Mouse (Mus musculus): ENCODE data around the gene A430005L14Rik. TPM values are rescaled to one million over a fixed set of nuclear protein-coding genes. Genes with fewer than 3 reads are reported as not detected.
"Not testable (repeated sequence)": the region's sequence is repeated elsewhere in the genome, so short reads cannot be mapped to it uniquely, and the experiment has no call there.

The A430005L14Rik gene
- polyA plus RNA-seq, 1 experiment, result 42.6 TPM

DNA sequence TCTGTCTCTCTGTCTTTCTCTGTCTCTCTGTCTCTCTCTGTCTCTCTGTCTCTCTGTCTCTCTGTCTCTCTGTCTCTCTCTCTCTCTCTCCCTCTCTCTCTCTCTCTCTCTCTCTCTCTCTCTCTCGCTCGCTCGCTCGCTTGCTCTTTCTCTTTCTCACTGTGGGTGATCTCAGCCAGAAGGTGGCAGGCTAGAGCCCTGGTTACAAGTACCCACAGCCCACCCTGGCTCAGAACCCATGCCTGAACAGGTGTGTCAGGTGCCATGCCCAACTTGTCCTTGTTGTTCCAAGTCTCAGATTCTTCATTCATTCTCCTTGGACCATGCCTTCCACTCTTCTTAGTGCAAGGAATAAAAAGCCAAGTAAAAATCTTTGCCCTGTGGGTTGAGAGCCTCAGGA is 34.9 kb upstream of the A430005L14Rik start:
- not testable (repeated sequence) for H3K9ac ChIP-seq (ENCODE audit: low read depth, poor library complexity, severe bottlenecking); H3K9me3 ChIP-seq (replicated peaks; ENCODE audit: control insufficient read depth, insufficient read depth, low read length, poor library complexity, severe bottlenecking); H3K27me3 ChIP-seq (ENCODE audit: control insufficient read depth, insufficient read depth, low read length, poor library complexity, severe bottlenecking); H3K4me3 ChIP-seq (ENCODE audit: low read depth, low read length); H3K36me3 ChIP-seq (ENCODE audit: control insufficient read depth, insufficient read depth, low read length, poor library complexity, severe bottlenecking); H3K27ac ChIP-seq (ENCODE audit: insufficient read depth, low read length); H3K4me1 ChIP-seq (ENCODE audit: control insufficient read depth, insufficient read depth, low read length)
- TF ChIP-seq CTCF (IDR thresholded peaks at IDR 0.05; ENCODE audit: low read depth, low read length), result peak; percentile 39

DNA sequence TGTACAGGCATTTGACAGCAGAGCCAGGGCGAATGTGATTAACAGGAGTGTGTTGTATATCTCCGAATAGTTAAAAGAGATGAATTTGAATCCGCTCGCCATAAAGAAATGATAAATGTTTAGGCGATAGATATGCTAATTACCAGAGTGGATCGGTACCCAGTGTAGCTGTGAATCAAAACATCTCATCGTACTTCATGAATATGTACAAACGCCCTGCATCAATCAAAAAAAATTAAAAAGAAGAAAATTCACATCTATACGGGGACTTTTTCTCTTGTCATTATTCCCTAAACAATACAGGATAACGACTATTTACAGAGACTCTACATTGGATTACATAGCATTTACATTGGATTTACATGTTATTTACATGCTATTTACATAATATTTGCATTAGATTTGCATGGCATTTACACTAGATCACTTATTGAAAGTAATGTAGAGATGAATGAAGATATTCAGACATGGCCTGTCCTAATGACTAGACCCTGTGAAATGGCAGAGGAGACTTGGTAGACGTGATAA is 28.2 kb upstream of the A430005L14Rik start:
- Histone ChIP-seq H3K36me3 (ENCODE audit: control insufficient read depth, insufficient read depth, low read length, poor library complexity, severe bottlenecking) (no peaks in the 10 kb centered on the region), H3K9ac (ENCODE audit: low read depth, poor library complexity, severe bottlenecking) (no peak overlapping the region), H3K4me3 (ENCODE audit: low read depth, low read length) (no peak overlapping the region), H3K27ac (ENCODE audit: insufficient read depth, low read length) (no peak overlapping the region), H3K27me3 (ENCODE audit: control insufficient read depth, insufficient read depth, low read length, poor library complexity, severe bottlenecking) (no peaks in the 10 kb centered on the region; the same call in 1 of the 2 replicates), H3K9me3 (replicated peaks; ENCODE audit: control insufficient read depth, insufficient read depth, low read length, poor library complexity, severe bottlenecking) (no peaks in the 10 kb centered on the region), H3K4me1 (ENCODE audit: control insufficient read depth, insufficient read depth, low read length) (no peaks in the 10 kb centered on the region)
- TF ChIP-seq CTCF (IDR thresholded peaks at IDR 0.05; ENCODE audit: low read depth, low read length) (no peak), EP300 (IDR thresholded peaks at IDR 0.05; ENCODE audit: insufficient read depth, low read depth, low read length) (no peak), POLR2A (IDR thresholded peaks at IDR 0.05; ENCODE audit: insufficient read depth, low read length) (no peak)

DNA sequence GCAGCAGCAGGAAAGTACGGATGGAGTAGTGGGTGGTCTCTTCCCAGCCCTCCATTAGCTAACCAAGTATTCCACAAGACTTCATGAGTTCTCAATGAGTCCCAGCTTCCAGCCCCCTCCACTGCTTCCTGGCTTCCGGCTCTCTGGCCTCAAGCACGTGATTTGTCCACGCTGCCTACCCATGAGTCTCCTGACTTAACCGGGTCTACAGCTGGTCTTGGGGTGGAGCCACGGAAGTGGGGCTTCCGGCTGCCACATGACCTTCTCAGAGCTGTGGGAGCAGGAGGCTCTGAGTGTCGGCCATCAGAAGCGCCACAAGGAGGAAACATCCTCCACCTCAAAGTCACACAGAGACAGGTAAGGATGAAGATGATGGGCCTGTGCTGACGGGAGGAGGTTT is 27.6 kb upstream of the A430005L14Rik start:
- H3K27ac ChIP-seq (ENCODE audit: insufficient read depth, low read length), result no peak overlapping the region
- no peak for TF ChIP-seq EP300 (IDR thresholded peaks at IDR 0.05; ENCODE audit: insufficient read depth, low read depth, low read length)
- TF ChIP-seq POLR2A (IDR thresholded peaks at IDR 0.05; ENCODE audit: insufficient read depth, low read length), result no peak
- TF ChIP-seq CTCF (IDR thresholded peaks at IDR 0.05; ENCODE audit: low read depth, low read length), result no peak
- no peak overlapping the region for H3K9ac ChIP-seq (ENCODE audit: low read depth, poor library complexity, severe bottlenecking)
- H3K9me3 ChIP-seq (replicated peaks; ENCODE audit: control insufficient read depth, insufficient read depth, low read length, poor library complexity, severe bottlenecking), result no peaks in the 10 kb centered on the region
- H3K4me3 ChIP-seq (ENCODE audit: low read depth, low read length), result no peak overlapping the region
- H3K4me1 ChIP-seq (ENCODE audit: control insufficient read depth, insufficient read depth, low read length), result no peaks in the 10 kb centered on the region
- H3K36me3 ChIP-seq (ENCODE audit: control insufficient read depth, insufficient read depth, low read length, poor library complexity, severe bottlenecking), result no peaks in the 10 kb centered on the region
- no peaks in the 10 kb centered on the region; the same call in 1 of the 2 replicates for H3K27me3 ChIP-seq (ENCODE audit: control insufficient read depth, insufficient read depth, low read length, poor library complexity, severe bottlenecking)

DNA sequence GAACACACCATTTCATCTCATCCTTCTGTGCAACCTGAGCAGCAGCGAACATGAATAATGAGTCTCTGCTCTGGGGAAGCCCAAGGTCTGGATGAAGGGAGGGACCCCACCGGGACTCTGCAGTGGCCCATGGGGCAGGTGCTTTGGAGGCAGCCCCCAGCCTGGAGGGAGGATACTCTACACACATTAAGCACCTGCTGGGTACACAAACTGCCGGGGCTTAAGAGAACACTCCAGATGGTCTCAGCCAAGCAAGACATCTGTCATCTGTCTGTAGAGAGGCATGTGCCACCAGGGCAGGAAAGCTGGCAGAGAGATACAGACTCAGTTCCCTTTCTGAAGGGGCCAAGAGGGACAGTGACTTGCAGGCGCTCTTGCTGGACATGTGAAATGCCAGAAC is 27.1 kb upstream of the A430005L14Rik start:
- Histone ChIP-seq H3K4me3 (ENCODE audit: low read depth, low read length) (no peak overlapping the region), H3K36me3 (ENCODE audit: control insufficient read depth, insufficient read depth, low read length, poor library complexity, severe bottlenecking) (no peaks in the 10 kb centered on the region), H3K4me1 (ENCODE audit: control insufficient read depth, insufficient read depth, low read length) (no peaks in the 10 kb centered on the region), H3K9ac (ENCODE audit: low read depth, poor library complexity, severe bottlenecking) (no peak overlapping the region), H3K27me3 (ENCODE audit: control insufficient read depth, insufficient read depth, low read length, poor library complexity, severe bottlenecking) (no peaks in the 10 kb centered on the region; the same call in 1 of the 2 replicates), H3K27ac (ENCODE audit: insufficient read depth, low read length) (no peak overlapping the region), H3K9me3 (replicated peaks; ENCODE audit: control insufficient read depth, insufficient read depth, low read length, poor library complexity, severe bottlenecking) (no peaks in the 10 kb centered on the region)
- TF ChIP-seq CTCF (IDR thresholded peaks at IDR 0.05; ENCODE audit: low read depth, low read length) (no peak), EP300 (IDR thresholded peaks at IDR 0.05; ENCODE audit: insufficient read depth, low read depth, low read length) (no peak), POLR2A (IDR thresholded peaks at IDR 0.05; ENCODE audit: insufficient read depth, low read length) (no peak)

DNA sequence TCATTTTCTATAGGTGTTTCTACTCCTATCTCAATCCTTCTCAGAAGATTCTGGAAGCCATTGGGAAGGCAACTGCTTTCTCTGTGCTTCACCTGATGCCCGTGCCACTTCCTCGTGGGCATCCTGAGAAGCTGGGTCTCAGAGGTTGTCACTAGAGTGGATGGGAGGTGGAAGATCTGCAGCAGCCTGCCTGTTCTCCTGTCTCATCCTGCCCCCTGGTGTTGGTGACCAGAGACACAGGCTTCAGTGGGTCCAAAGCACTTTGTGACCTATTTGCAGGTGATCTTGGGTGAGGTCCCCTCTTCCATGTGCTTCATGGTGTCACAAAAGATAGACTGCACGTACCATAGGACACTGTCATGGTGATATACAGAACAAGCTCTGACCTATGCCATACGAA is 13.8 kb upstream of the A430005L14Rik start:
- Histone ChIP-seq H3K9ac (ENCODE audit: low read depth, poor library complexity, severe bottlenecking) (no peak overlapping the region), H3K27me3 (ENCODE audit: control insufficient read depth, insufficient read depth, low read length, poor library complexity, severe bottlenecking) (no peaks in the 10 kb centered on the region), H3K27ac (ENCODE audit: insufficient read depth, low read length) (no peak overlapping the region), H3K4me3 (ENCODE audit: low read depth, low read length) (no peak overlapping the region), H3K36me3 (ENCODE audit: control insufficient read depth, insufficient read depth, low read length, poor library complexity, severe bottlenecking) (no peaks in the 10 kb centered on the region), H3K9me3 (replicated peaks; ENCODE audit: control insufficient read depth, insufficient read depth, low read length, poor library complexity, severe bottlenecking) (no peaks in the 10 kb centered on the region), H3K4me1 (ENCODE audit: control insufficient read depth, insufficient read depth, low read length) (no peaks in the 10 kb centered on the region)
- TF ChIP-seq CTCF (IDR thresholded peaks at IDR 0.05; ENCODE audit: low read depth, low read length) (peak; percentile 73), POLR2A (IDR thresholded peaks at IDR 0.05; ENCODE audit: insufficient read depth, low read length) (no peak), EP300 (IDR thresholded peaks at IDR 0.05; ENCODE audit: insufficient read depth, low read depth, low read length) (no peak)

DNA sequence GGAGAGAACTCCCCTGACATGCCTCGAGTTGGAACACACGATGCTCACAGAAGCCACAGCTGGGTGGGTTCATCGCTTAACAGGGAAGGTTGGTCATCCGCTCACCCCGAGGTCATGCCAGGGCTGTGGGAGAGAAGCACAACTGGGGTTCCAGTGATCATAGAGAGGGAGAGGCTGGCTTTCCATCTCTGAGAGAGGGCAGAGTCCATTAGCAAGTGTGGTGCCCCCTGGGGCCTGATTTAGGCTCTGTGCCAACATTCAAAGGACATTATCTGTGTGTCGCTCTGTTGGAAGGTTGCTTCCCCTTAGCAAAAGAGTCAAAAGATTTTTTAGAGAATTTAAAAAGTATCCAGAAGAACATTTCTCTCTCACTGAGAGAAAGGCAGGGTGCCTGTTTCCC is 12.8 kb upstream of the A430005L14Rik start:
- Histone ChIP-seq H3K9me3 (replicated peaks; ENCODE audit: control insufficient read depth, insufficient read depth, low read length, poor library complexity, severe bottlenecking) (no peaks in the 10 kb centered on the region), H3K4me1 (ENCODE audit: control insufficient read depth, insufficient read depth, low read length) (no peaks in the 10 kb centered on the region), H3K36me3 (ENCODE audit: control insufficient read depth, insufficient read depth, low read length, poor library complexity, severe bottlenecking) (no peaks in the 10 kb centered on the region), H3K4me3 (ENCODE audit: low read depth, low read length) (no peak overlapping the region), H3K27me3 (ENCODE audit: control insufficient read depth, insufficient read depth, low read length, poor library complexity, severe bottlenecking) (no peaks in the 10 kb centered on the region), H3K27ac (ENCODE audit: insufficient read depth, low read length) (no peak overlapping the region), H3K9ac (ENCODE audit: low read depth, poor library complexity, severe bottlenecking) (no peak overlapping the region)
- TF ChIP-seq EP300 (IDR thresholded peaks at IDR 0.05; ENCODE audit: insufficient read depth, low read depth, low read length) (no peak), CTCF (IDR thresholded peaks at IDR 0.05; ENCODE audit: low read depth, low read length) (no peak), POLR2A (IDR thresholded peaks at IDR 0.05; ENCODE audit: insufficient read depth, low read length) (no peak)

Measured in ES-Bruce4 (cell line).